Mouse (Mus musculus): ENCODE results near the gene Cep72.
"Not testable (repeated sequence)": the region's sequence is repeated elsewhere in the genome, so short reads cannot be mapped to it uniquely, and the experiment has no call there.

DNA sequence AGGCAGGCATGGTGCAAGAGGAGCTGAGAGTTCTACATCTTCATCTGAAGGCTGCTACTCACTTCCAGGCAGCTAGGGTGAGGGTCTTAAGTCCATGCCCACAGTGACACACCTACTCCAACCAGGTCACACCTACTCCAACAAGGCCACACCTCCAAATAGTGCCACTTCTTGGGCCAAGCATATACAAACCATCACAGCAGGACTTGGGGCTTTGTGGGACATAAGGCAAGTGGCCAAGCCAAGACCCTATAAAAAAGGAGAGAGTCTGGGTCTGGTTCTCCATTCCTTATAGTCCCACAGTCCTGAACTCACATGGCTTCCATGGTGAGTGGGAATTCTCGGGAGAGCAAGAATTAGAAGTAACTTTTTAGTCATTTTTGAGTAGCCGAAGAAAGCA lies 53.9 kb downstream of the Cep72 start:
- not testable (repeated sequence) for TF ChIP-seq CTCF, EP300 (IDR thresholded peaks at IDR 0.05)

All from lung, postnatal 0 days (tissue).